Mouse (Mus musculus) cerebellum, adult 8-10 months (tissue): ENCODE measurements around the gene Tctex1d4.

ENCODE experiments used
- DNase-seq: peaks from one replicate; pipeline ENCODE4 v3.0.0; 2022

The Tctex1d4 gene

DNA sequence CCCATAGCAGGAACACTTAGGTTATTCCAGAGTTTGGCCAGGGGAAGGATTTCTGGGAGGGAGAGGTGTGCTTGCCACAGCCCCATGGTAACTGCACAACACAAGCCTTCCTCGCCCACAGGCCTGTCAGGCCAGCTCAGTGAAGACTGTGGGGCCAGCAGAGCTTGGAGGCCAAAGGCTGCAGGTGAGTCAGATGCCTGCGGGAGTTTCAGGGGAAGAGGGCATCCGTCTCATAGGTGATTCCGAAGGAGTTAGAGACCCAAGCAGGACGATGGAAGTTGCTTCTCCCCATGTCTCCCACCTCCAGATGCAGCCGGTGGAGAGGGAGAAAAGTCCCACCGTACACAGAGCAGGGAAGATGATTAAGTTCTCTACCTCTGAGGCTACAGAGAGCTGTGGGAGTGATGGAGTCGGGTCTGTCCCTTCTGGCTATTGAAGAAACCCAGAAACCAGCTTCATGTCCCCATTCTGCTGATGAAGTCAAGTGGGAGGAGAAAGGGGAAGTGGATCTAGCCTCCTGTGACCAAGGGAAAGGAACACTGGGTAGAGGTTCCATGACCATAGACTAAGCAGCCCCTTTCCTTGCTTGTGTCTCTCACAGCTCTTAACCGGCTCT, at the start of gene Tctex1d4:
TSS of gene Tctex1d4 (plus strand) at position 120 of the 616 bp plus-strand sequence.
- no peak for DNase-seq

DNA sequence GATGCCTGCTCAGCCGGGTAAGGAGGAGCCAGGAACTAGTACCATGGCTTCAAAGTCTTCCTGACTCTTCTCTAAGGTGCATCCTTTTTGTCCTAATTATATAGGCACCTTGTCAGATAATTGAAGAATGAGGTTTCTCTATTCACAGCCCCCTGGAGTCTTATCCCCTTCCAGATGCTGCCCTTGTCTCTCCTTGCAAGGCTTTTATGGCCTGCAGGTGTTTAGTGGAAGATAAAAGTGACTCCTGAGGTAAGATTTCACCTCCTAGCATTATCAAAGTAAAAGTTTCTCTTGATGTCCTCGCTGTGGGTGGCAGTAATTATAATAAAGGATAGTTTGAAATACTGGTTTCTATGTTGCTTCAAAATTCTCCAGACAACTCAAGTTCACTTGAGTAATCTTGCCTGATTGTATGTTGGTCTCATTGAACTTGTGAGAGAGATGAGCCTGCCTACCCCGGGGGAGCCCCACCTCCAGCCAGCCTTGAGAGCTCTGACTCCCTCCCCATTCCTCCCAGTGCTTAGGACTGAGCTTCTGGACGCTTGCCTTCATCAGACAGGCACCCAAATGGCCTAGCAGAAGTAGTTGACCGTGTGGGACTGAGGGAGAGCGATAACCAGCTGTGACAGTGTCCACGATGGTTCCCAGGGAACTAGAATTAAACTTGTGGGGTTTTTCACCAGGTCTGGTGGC, 38.5 kb upstream of the Tctex1d4 start:
- no peak for DNase-seq

DNA sequence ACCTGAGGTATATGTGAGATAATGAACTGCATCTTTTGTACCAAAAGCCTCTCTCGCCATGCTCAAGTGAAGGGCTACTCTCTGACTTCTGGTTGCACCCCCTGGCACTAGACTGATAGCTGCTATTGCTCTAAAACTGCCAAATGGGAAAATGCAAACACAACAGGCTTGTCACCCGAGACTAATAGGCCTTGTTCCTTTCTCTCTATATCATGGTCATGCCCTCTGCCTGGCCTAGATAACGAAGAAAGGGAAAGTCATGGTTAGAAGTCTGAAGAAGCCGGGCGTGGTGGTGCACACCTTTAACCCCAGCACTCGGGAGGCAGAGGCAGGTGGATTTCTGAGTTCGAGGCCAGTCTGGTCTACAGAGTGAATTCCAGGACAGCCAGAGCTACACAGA, 36.0 kb upstream of the Tctex1d4 start:
- DNase-seq, result no peak

DNA sequence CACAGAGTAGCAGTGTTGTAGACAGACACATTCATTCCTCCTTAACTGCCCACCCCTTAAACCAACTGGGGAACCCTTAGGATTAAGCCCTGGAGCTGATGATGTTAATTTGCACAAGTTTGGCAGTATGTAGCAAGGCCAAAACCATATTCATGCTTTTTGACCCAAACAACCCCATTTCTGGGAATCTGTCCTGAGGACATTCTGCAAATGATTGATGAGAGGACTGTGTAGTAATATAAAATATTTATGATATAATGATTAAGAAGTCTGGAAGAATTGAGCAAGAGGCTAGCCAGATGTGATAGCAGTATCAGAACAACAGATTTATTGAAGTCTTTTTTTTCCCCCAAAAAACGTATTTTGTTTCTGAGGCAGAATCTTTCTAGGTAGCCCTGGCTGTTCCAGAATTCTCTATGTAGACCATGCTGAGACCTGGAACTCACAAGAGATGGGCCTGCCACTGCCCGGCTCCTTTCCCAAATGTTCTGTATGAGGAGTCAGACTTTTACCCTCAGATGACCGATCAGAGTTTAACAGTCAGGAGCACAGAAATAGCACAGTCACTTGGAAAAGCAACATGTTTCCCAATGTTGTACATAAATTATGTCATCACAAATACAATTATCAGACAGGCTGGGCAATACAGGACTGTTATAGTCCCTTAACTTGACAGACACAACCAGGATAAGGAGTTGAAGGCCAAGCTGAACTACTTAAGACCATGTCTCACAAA, 31.8 kb upstream of the Tctex1d4 start:
- DNase-seq, result no peak

DNA sequence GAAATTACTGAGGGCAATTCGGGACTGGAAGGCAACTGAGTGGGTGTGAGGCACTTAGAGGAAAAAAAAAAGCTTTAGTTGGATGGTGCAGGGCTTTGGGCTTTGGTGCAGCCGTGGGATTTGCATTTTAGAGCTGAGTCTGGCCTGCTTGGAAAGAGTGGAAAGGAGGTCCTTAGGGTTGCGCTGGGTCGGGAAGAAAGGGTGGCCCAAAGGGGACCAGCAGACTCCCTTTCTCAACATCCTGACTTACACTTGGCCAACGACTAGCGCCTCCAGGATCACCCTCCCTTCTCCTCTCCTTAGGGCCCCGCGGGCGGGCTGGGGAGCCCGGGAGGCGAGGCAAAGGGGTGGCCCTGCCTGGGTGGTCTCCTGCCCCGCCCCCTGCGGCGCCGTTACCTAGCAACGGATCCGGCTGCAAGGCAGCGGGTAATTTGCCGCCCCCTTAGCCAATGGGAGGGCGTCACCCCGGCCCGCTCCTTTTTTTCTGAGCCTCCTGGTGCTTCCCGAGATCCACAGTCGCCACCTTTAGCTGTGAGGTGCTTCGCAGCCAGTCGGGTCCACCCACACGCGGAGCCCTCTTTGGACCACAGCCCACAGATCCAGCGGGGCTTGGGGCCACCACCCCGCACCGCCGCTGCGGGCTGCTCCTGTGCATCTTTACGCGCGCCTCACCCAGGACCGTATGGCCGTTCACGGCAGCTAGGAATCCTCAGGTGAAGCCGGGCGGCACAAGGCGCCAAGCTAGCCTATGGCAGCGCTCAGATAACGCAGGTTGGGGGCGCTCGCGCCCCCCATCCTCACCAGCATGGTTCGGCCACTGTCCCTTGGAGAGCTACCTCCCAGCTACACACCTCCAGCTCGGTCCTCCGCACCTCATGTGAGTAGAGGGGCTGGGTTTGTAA, 30.8 kb upstream of the Tctex1d4 start, which contains the start of gene Ptch2:
TSS of gene Ptch2 (plus strand) at position 525 of the 902 bp plus-strand sequence.
- no peak for DNase-seq

DNA sequence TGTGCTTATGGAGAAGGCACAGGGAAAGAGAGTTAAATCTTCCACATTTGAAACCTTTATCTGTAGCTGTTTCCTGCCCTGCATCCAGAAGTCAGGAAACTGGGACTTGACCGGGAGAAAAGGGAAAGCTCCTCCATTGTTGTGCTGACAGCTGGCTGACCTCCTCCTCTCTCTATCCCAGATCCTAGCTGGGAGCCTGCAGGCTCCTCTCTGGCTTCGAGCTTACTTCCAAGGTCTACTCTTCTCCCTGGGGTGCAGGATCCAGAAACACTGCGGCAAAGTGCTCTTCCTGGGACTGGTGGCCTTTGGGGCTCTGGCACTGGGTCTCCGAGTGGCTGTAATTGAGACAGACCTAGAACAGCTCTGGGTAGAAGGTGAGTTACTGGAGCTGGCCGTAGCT, 29.9 kb upstream of the Tctex1d4 start:
- DNase-seq, result no peak

DNA sequence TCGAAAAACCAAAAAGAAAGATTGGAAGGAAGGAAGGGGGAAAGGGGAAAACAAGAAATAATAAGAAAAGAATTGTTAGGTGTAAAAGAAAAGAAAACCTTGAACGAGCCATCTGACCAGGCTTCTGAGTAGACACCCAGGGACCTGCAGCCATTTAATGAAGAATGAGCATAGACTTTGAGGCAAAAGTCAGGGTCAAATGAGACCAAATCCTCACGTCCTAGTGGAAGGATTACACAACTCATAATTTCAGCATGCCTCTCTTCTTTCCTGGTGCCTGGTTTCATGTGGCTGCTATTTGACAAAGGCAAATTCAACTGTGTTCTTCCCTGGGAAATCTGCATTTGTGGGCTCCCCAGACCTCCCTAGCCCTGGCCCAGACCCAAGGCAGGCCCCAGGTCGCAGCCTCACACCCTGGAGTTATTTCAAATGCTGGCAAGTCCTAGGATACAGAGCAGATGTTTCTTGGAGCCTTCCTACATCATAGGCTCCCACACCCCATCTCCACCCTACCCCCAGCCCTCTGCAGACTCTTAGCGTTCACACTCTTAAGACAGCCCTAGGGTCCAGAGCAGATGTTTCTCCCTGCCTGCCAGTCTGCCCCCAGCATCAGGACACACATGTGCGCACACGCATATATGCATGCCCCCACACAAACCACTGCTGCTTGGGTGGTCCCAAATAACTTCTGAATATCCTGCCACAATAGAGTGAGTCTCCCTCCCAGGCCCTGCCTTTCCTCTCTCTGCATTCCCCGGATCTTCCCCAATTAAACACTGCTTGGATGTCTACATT, 28.4 kb upstream of the Tctex1d4 start:
- no peak for DNase-seq

DNA sequence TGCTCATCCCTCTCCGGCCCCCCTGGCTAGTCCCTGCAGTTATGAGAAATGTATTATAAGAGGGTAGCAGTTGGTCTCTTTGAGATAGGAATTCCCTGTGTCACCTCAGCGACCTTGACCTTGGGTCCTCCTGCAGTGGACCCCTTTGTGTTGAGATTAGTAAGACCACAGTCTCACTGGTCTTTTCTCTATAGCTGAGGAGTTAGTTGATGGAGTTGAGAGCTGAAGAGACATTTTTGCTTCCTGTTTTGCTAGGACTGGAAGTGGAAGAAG, 27.9 kb upstream of the Tctex1d4 start:
- DNase-seq, result no peak

DNA sequence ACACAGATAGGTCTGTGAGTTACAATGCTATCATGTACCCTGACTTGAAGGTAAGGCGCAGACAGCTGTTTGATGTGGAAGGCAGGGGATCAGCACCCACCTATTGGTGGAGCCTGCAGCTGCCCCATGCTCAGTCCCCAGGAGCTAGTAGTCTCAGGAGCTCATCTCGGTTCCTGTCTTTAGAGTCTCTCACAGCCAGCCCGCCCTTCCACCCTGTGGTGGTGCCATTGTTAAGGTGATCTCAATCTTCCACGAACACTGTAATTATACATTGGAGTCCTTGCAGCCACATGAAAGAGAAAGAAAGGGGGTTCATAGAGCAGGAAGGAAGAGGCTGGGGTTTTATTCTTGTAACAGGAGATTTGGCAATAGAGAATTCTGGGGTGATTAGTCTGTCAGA, 26.6 kb upstream of the Tctex1d4 start:
- DNase-seq, result no peak

DNA sequence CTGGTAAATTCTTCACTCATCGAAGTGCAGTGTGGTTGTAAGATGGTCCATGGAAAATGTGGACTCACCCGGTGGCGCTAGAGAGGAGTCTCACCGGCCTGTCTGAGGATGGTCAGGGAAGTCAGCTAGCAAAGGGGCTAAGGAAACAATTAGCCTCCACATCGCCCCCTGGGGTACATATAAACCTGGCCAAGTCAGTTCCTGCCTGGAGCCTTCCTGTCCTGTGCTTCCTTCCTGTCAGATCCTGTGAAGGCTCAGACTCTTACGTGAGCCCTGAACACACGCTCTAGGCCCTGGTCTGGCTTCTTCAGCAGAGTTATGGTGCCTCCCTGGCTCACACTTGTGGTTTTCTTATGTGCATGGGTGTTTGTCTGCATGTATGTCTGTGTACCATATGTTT, 25.4 kb upstream of the Tctex1d4 start:
- DNase-seq, result no peak

DNA sequence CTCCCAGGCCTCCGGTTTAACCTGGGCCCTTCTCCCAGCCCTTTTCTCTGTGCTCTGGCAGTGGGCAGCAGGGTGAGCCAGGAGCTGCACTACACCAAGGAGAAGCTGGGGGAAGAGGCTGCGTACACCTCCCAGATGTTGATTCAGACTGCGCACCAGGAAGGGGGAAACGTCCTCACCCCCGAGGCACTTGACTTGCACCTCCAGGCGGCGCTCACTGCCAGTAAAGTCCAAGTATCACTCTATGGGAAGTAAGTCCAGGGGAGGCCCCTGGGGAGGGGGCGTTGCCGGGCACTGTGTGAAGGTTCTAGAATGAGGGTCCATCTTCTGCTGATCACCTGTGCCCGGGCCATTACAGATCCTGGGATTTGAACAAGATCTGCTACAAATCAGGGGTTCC, 21.9 kb upstream of the Tctex1d4 start:
- no peak for DNase-seq

DNA sequence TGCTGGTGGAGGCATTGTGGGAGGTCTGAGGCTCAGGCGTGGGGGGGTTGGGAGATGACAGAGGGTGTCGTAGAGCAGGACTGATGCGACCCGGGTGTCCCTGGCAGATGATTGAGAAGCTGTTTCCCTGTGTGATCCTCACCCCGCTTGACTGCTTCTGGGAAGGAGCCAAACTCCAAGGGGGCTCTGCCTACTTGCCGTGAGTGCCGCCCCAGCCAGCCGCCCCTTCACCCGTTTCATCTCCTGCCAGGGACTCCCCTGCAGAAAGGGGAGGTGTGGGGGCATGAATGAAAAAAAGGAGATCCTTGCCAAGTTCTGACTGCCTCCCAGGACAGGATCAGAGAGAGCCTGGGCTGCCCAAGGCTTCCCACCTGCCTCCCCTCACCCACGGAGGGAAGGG, 21.5 kb upstream of the Tctex1d4 start:
- DNase-seq, result no peak

DNA sequence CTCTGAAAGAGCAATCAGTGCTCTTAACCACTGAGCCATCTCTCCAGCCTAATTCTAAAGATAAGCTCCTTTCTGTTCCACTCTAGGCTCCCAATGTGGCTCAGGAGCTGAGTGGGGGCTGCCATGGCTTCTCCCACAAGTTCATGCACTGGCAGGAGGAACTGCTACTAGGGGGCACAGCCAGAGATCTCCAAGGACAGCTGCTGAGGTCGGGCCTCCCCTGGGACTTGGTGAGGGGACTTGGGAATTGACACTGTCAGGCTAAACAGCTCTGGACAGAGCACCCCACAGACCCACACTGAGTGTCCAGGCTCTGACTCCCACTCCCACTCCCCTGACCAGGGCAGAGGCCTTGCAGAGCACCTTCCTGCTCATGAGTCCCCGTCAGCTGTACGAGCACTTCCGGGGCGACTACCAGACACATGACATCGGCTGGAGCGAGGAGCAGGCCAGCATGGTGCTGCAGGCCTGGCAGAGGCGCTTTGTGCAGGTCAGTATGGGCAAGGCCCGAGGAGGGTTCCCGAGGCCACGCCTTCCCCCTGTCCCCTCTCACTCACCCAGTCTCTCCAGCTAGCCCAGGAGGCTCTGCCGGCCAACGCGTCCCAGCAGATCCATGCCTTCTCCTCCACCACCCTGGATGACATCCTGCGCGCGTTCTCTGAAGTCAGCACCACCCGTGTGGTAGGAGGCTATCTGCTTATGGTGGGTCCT, 18.6 kb upstream of the Tctex1d4 start:
- no peak for DNase-seq

DNA sequence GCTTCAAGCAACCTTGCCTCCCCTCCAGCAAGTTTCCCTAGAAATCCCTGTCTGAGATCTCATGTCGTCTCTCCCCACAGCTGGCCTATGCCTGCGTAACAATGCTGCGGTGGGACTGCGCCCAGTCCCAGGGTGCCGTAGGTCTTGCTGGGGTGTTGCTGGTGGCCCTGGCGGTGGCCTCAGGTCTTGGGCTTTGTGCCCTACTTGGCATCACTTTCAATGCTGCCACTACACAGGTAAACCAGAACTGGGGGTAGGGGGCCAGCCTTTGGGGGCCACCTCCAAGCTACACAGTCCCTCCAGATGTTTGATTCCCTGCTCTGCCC, 18.1 kb upstream of the Tctex1d4 start:
- DNase-seq, result no peak

DNA sequence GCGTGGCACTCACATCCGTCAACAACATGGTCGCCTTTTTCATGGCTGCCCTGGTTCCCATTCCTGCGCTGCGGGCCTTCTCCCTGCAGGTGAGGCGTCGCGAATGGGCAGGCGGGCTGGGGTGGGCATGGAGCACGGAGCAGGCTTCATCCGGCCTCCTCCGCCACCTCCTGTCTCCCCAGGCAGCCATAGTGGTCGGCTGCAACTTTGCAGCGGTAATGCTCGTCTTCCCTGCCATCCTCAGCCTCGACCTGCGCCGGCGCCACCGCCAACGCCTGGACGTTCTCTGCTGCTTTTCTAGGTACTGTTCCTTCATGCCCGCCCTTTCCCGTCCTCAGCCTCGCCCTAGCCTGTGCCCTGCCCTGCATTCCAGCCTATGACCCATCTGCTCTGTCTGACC, 17.3 kb upstream of the Tctex1d4 start:
- DNase-seq, result no peak

DNA sequence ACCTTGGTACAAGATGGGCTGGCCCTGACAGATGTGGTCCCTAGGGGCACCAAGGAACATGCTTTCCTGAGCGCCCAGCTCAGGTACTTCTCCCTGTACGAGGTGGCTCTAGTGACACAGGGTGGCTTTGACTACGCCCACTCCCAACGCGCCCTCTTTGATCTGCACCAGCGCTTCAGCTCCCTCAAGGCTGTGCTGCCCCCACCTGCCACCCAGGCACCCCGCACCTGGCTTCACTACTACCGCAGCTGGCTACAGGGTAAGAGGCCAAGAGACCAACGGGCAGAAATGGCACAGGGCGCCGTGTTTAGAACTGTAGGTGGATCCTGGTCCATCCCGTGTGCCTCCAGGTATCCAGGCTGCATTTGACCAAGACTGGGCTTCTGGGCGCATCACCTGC, 16.3 kb upstream of the Tctex1d4 start:
- DNase-seq, result no peak

DNA sequence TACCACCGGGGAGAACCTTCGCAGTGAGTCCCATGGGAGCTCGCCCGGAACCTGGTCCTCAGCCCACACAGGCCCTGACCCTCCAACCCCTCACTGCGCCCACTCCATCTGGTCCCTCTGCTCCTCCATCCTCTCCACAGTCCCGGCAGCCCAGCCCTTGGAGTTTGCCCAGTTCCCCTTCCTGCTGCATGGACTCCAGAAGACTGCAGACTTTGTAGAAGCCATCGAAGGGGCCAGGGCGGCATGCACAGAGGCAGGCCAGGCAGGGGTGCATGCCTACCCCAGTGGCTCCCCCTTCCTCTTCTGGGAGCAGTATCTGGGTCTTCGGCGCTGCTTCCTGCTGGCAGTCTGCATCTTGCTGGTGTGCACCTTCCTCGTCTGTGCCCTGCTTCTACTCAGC, 15.6 kb upstream of the Tctex1d4 start:
- DNase-seq, result no peak

DNA sequence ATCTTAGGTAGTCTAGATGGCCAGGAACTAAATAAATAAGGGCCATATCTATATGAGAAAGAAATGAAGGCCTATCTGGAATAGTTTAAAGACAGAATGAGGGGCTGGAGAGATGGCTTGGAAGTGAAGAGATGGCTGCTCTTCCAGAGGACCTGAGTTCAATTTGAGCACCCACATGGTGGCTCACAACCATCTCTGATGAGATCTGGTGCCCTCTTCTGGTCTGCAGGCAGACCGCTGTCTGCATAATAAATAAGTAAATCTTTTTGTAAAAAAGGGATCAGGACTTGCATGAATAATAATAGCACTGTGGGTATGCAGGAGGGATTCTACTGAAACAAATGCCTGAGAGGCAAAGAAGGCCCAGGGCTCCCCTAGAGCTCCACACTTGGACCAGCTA, 13.4 kb upstream of the Tctex1d4 start:
- DNase-seq, result no peak

DNA sequence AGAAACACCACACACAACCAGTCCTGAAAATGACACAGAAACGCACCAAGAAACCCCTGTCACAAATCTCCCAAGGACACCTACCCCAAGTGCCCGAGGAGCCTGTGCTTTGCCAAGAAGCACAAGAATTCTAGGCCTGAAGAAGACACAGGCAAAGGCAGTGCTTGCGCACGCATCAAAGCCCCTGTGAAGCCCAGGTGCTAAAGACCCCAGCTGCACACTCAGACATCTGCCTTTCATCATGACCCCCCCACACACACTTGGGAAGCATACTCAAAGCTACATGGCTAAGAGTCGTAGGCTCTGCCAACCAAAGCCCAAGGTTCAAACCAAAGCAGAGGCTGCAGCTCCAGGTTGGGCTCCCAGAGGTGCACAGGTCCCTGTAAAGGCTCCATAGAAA, 11.0 kb upstream of the Tctex1d4 start:
- no peak for DNase-seq

DNA sequence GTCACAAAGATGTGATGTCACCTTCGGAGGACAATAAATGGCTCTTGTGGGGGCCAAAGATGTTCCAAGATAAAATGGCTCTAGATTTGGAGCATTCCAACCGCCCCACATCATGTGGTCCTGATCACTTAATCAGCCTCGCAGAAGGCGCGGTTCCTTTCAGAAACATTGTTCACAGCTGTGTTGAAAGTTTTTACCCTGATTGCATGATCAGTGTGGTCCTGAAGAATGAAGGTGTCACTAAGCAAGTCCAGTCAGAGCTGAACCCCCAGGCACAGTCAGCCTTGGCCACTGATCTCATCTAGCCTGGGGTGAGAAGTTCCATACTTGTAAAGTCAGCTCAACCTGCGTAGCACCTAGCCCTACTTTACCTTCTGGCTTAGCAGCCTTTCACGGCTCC, 8.7 kb upstream of the Tctex1d4 start:
- no peak for DNase-seq

DNA sequence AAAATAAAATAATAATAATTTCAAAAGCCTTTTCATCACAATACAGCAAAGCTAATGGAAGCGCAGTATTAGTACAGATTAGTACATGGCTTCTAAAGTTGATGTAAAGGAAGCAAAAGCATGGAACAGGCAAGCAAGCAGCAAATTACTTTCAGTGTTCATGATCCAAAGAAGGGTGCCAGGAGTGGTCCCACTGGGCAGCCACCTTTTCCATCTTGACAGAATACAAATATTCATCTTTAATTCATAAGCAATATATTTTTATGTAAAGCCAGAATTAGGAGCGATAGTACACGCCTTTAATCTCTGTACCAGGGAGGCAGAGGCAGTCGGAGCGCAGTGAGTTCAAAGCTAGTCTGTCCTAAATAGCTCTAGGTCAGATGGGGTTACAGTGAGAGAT, 7.0 kb upstream of the Tctex1d4 start:
- DNase-seq, result no peak

DNA sequence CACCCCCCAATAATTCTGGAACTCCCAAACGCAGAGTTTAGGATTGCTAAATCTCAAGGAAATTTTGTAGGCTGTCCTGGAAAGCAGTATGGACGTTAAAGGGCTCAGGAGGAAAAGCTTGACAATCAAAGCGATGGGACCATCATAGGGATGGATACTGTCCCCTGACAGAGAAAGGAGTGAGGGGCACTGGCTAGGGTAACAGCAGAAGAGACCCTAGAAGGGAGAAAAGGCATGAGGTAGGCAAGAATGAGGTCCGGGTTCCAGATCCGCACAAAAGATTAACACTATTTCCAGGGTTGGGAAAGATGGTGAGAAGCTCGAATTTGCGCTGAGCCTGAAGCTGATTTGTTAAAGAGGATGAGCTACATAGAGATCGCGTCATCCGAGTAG, 6.5 kb upstream of the Tctex1d4 start:
- no peak for DNase-seq
